Mouse (Mus musculus) bone marrow macrophage, adult 2 months (primary cell): ENCODE results near the gene Gm35549.

Experiments used
- CTCF ChIP-seq: IDR thresholded peaks from 2 replicates; pipeline ENCODE4 v1.5.1; 2012; ENCODE audit warnings: low read depth, mild to moderate bottlenecking, low read length, moderate library complexity
- POLR2A ChIP-seq: IDR thresholded peaks from 2 replicates; pipeline ENCODE4 v1.6.1; 2012; ENCODE audit warnings: mild to moderate bottlenecking, low read depth, low read length, borderline replicate concordance

- TF ChIP-seq POLR2A (no peak), CTCF (no peak)
These were observed 36.6 kb downstream of the Gm35549 start for GRCm38 (mm10) chr9:122807186-122807585.
